Mouse (Mus musculus): ENCODE data around the gene Myo10.

DNA sequence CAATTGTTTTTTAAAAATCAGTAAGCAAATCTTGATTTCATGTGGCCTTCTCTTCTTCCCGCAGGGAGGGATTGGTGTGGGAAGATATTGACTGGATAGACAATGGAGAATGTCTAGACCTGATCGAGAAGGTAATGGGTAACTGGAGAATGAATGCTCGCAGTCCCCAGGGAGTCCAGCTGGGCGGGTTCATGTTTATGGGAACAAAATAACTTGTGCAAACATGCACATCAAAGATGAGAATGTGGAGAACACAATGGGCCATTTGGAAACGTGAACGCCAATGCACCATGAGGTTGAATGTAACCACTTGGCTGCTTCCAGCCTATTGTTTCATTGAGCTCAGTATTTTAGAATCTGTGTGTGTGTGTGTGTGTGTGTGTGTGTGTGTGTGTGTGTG, 114.2 kb downstream of the Myo10 start:
- TF ChIP-seq CTCF (IDR thresholded peaks at IDR 0.05; ENCODE audit: extremely low read depth, insufficient read depth, low read length) (no peak), POLR2A (IDR thresholded peaks at IDR 0.05; ENCODE audit: extremely low read depth, insufficient read depth, low read length) (no peak)

Data from cortical plate, adult 2 months (tissue).